Mouse (Mus musculus) A20 (cell line): ENCODE results near the gene Pacsin2.

ENCODE experiments used
- DNase-seq: peaks from one replicate; pipeline ENCODE4 v3.0.0-alpha.2; 2011; ENCODE audit warnings: low read depth, low spot score

Gene Pacsin2

GRCm38 (mm10) chr15:83451621-83452210 is 12.7 kb downstream of the Pacsin2 start:
- peak; percentile 31 for DNase-seq

GRCm38 (mm10) chr15:83450007-83450406 is 14.4 kb downstream of the Pacsin2 start:
- no peak for DNase-seq

- no peak for DNase-seq
These were observed 15.8 kb downstream of the Pacsin2 start for GRCm38 (mm10) chr15:83448646-83449045.

GRCm38 (mm10) chr15:83447791-83448544 is 16.4 kb downstream of the Pacsin2 start:
- peak; percentile 75 for DNase-seq

- no peak for DNase-seq
These were observed 18.5 kb downstream of the Pacsin2 start for GRCm38 (mm10) chr15:83445908-83446307.

GRCm38 (mm10) chr15:83445383-83445782 is 19.0 kb downstream of the Pacsin2 start:
- DNase-seq: no peak

- DNase-seq: no peak
These were observed 20.0 kb downstream of the Pacsin2 start for GRCm38 (mm10) chr15:83444425-83444824.

GRCm38 (mm10) chr15:83442495-83443037 is 21.8 kb downstream of the Pacsin2 start:
- DNase-seq: no peak

GRCm38 (mm10) chr15:83440726-83441125 is 23.7 kb downstream of the Pacsin2 start:
- DNase-seq: no peak

- no peak for DNase-seq
These were observed 27.9 kb downstream of the Pacsin2 start for GRCm38 (mm10) chr15:83436541-83436940.

GRCm38 (mm10) chr15:83435324-83436090 is 28.9 kb downstream of the Pacsin2 start:
- DNase-seq: peak; percentile 73

- peak; percentile 75 for DNase-seq
These were observed 29.7 kb downstream of the Pacsin2 start for GRCm38 (mm10) chr15:83434692-83435091.

GRCm38 (mm10) chr15:83433344-83433743 is 31.1 kb downstream of the Pacsin2 start:
- peak; percentile 33 for DNase-seq

- peak; percentile 72 for DNase-seq
These were observed 32.0 kb downstream of the Pacsin2 start for GRCm38 (mm10) chr15:83432231-83433031.

GRCm38 (mm10) chr15:83430986-83431763 is 33.2 kb downstream of the Pacsin2 start:
- peak; percentile 79 for DNase-seq

GRCm38 (mm10) chr15:83430419-83430818 is 34.0 kb downstream of the Pacsin2 start:
- DNase-seq: no peak

GRCm38 (mm10) chr15:83428586-83428985 is 35.8 kb downstream of the Pacsin2 start:
- DNase-seq: no peak

- DNase-seq: peak; percentile 32
These were observed 36.9 kb downstream of the Pacsin2 start for GRCm38 (mm10) chr15:83427294-83428163.

- DNase-seq: no peak
These were observed 38.6 kb downstream of the Pacsin2 start for GRCm38 (mm10) chr15:83425794-83426193.

- no peak for DNase-seq
These were observed 39.1 kb downstream of the Pacsin2 start for GRCm38 (mm10) chr15:83425277-83425676.
